Mouse (Mus musculus) adrenal gland, postnatal 10 days (tissue): ENCODE data around the gene Krtap9-5. TPM values are rescaled to one million over a fixed set of nuclear protein-coding genes. Genes with fewer than 3 reads are reported as not detected.

ENCODE experiments used
- DNase-seq: peaks from one replicate; pipeline ENCODE4 v3.0.0; 2021; ENCODE audit warnings: mixed read lengths
- long read RNA-seq, 2 experiments: library from polyadenylated mRNA; stranded (forward); transcript quantifications; one replicate each; pipeline ENCODE4 v2.0.0; 2021
- total RNA-seq, 2 experiments: library from RNA; stranded (reverse); gene quantifications; 2 replicates each; pipeline ENCODE4 v1.2.3; 2021

Krtap9-5 gene
- total RNA-seq: not detected
- long read RNA-seq, experiment 1: 0 reads
- long read RNA-seq, experiment 2: 0 reads

- DNase-seq: no peak
Measured at GRCm38 (mm10) chr11:99948175-99948574, at the start of gene Krtap9-5. TSS of gene Krtap9-5 (plus strand) at chr11:99948475.

DNA sequence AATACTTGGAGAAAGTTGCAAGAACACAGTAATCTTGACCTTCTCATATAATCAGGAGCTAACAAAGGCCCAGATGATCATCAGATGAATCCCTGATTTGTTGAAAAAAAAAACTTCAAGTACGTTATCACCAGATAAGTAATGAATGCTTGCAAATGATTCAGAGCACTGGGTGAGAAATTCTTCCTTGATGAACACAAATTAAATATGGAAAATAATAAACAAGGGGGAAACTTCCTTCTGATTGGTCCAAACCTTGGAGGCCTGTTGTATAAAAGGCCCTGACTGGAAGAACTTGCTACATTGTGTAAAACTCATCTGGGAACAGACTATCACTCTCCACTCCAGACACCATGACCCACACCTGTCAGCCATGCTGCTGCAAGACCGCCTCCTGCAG lies 40.7 kb upstream of the Krtap9-5 start, which contains the start of gene Krtap31-1:
Gene Krtap31-1 (plus strand): TSS at position 301 of the 400 bp plus-strand sequence.
- DNase-seq: no peak

- DNase-seq: no peak
Measured at GRCm38 (mm10) chr11:99914451-99914850, 33.8 kb upstream of the Krtap9-5 start, which contains the start of gene Gm11565. TSS of gene Gm11565 (plus strand) at chr11:99914751.

DNA sequence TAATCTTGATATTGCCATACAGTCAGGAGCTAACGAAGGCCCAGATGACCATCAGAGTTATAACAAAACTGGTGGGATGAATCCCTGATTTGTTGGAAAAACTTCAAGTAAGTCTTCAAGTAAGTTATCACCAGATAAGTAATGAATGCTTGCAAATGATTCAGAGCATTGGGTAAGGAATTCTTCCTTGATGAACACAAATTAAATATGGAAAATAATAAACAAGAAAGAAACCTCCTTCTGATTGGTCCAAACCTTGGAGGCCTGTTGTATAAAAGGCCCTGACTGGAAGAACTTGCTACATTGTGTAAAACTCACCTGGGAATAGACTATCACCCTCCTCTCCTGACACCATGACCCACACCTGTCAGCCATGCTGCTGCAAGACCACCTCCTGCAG lies 12.3 kb upstream of the Krtap9-5 start, which contains the start of gene Krtap31-2:
Gene Krtap31-2 (plus strand): TSS at position 301 of the 400 bp plus-strand sequence.
- no peak for DNase-seq

DNA sequence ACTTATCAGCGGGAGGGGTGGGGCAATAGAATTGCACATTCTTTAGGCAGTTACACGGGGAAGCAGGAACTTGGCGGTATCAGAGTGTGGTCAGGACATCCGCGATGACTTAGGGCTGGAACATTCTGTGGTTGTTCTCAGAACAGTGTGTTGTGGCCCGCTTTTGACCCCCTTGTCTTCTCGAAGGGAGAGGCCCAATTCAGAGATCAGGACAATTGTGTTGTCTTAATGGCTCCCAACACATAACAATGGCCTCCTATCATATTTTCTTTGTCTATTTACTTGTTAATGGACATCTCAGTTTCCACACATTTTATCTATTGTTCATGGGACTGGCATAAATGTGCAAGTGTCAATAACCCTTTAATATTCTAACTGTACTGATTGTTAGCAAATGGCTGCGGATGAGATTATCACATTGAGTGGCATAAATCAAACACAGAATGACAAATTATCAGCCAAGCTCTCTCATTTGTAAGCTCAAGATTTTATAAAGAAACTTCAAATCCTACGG lies 10.5 kb upstream of the Krtap9-5 start:
- DNase-seq: no peak

- no peak for DNase-seq
Measured at GRCm38 (mm10) chr11:99964213-99964612, 15.9 kb downstream of the Krtap9-5 start.

DNA sequence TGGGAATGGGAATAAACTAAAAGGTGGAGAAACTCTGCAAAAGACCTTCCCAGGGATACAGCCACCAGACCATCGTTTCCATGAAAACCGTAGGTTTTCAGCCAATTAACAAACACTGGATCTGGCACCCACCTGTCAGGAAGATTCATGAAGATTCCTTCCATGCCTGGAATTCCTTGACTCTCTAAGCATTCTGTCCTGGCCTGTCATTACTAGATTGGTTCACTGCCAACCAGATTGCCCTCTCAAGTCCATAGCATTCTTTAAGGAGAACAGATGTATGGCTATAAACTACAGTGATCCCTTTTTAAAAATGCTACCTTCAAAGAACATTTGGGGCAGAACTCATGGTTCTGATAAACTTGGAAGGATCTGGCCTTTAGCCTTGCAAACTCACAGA lies 17.7 kb downstream of the Krtap9-5 start:
- DNase-seq: no peak

DNA sequence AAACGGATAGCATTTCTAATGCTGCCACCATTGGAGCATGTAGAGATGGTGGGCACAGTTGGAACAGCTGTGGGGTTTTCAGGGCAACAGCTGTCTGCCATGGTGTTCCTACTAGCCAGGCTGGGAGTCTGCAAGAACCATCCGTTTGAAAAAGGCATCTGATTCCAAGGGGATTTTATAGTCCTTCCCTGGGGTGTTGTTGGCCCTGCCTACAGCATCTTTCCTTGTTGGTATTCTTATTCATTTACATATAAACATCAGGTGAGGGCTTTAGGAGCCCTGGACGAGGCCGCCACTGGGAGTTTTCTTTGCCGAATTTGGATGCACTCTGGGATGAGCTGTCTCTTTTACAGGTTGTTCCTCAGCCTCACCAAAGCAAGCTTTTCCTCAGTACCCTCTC lies 30.7 kb downstream of the Krtap9-5 start, which contains the start of gene Krtap29-1:
Gene Krtap29-1 (minus strand): TSS at position 101 of the 400 bp plus-strand sequence.
- no peak for DNase-seq

DNA sequence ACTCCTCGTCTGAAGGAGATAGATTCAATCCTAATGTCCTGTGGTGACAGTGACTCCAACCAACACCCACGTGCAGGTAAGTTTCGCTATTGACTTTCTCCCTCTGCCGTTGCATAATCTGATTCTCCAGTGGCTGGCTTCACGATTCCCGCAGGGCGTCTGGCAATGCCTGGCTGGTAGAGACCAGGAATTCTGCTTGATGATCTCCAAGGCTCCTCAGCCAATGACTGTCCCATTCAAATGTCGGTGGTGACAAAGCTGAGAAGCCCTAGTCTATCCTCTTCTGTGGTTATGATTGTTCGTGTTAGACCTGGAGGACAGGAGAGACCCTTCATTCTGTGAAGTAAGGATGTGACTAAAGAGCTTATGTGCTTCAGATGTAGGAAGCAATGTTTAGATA lies 34.5 kb downstream of the Krtap9-5 start:
- no peak for DNase-seq

DNA sequence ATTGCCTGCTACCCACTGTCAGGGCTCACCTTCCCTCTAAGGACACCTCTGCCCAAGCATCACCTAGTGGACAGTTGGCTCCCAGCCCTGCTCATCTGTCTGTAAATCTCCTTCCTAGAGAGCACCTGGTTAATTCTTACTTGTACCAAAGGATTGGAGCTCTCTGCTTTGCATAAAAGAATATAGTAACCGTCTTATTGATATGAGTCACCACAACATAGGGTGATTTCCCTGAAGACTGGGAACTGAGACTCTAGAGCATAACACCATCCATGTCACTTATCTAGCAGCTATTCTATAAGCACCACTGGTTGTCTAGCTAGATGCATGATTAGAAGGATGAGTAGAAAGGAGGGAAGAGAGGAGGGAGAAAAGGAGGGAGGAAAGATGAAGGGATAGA lies 35.2 kb downstream of the Krtap9-5 start:
- DNase-seq: no peak

- DNase-seq: peak; percentile 15
Measured at GRCm38 (mm10) chr11:99985291-99986092, 37.2 kb downstream of the Krtap9-5 start.

DNA sequence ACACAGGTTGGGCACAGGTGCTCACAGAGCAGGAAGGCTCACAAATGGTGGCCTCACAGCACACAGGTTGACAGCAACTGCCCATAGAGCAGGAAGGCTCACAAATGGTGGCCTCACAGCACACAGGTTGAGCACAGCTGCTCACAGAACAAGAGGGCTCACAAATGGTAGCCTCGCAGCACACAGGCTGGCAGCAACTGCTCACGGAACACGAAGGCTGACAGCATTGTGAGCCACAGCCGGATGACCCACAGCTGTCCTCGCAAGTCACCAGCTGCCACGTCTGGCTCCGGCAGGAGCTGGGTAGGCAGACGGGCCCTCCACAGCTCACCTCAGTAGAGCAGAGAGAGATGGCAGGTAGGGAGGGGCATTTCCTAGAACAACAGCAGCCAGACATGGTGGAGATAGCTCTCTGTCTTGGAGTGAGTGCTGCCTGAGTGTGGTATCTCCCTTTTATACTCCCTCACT lies 37.9 kb downstream of the Krtap9-5 start, which contains the start of gene Krtap16-1:
Gene Krtap16-1 (minus strand): TSS at position 418 of the 468 bp plus-strand sequence.
- DNase-seq: no peak

- no peak for DNase-seq
Measured at GRCm38 (mm10) chr11:99988530-99988929, 40.3 kb downstream of the Krtap9-5 start.

- peak; percentile 18 for DNase-seq
Measured at GRCm38 (mm10) chr11:99989881-99990405, 41.7 kb downstream of the Krtap9-5 start.

DNA sequence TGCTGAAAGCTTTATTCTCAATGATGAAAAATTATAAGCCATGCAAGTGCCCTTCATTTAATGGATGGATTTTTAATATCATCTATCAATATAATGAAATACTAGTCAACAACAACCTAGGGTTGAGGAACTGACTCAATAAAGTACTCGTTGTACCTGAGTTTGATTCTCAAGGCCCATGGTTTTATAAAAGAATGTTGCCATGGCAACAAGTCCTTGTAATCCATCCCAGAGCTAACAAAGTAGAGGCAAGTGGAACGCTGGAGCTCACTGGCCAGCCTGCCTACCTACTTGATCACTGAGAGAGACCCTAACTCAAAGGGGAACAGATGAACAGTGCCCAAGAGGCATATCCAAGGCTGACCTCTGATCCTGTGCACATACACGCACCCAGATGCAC lies 42.3 kb downstream of the Krtap9-5 start:
- DNase-seq: no peak

- DNase-seq: no peak
Measured at GRCm38 (mm10) chr11:99993620-99994383, 45.5 kb downstream of the Krtap9-5 start, which contains the start of gene Krtap17-1. TSS of gene Krtap17-1 (minus strand) at chr11:99993994.

GRCm38 (mm10) chr11:99994384-99994661 lies 46.0 kb downstream of the Krtap9-5 start:
- no peak for DNase-seq

DNA sequence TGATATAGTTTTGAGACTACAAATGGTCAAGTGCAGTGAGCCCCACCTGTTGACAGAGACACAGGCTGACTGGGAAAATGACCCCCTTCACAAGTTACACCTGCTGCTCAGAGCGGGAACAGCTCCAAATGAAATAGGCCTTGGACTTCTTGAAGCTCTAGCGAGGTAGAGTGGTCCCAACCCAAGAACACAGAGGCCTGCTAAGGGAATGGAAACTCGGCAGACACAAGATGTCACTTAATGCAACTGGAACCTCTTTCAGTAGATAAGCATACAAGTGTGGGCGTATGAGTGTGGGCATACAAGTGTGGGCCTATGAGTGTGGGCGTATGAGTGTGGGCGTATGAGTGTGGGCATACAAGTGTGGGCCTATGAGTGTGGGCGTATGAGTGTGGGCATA lies 50.8 kb downstream of the Krtap9-5 start:
- no peak for DNase-seq
